Mouse (Mus musculus) bone marrow, adult 2 months (tissue): Measurements from ENCODE around the gene 2410002F23Rik.

Source experiments
- CTCF ChIP-seq: fragments of 200-500 bp; IDR thresholded peaks from 2 replicates; pipeline ENCODE4 v1.5.1; 2011; ENCODE audit warnings: low read length, control low read depth; ENCODE audit not compliant: control insufficient read depth, insufficient read depth
- POLR2A ChIP-seq: fragments of 200-500 bp; IDR thresholded peaks from 2 replicates; pipeline ENCODE4 v1.6.1; 2011; ENCODE audit warnings: low read depth, mild to moderate bottlenecking, control low read depth, low read length, borderline replicate concordance; ENCODE audit not compliant: control insufficient read depth

DNA sequence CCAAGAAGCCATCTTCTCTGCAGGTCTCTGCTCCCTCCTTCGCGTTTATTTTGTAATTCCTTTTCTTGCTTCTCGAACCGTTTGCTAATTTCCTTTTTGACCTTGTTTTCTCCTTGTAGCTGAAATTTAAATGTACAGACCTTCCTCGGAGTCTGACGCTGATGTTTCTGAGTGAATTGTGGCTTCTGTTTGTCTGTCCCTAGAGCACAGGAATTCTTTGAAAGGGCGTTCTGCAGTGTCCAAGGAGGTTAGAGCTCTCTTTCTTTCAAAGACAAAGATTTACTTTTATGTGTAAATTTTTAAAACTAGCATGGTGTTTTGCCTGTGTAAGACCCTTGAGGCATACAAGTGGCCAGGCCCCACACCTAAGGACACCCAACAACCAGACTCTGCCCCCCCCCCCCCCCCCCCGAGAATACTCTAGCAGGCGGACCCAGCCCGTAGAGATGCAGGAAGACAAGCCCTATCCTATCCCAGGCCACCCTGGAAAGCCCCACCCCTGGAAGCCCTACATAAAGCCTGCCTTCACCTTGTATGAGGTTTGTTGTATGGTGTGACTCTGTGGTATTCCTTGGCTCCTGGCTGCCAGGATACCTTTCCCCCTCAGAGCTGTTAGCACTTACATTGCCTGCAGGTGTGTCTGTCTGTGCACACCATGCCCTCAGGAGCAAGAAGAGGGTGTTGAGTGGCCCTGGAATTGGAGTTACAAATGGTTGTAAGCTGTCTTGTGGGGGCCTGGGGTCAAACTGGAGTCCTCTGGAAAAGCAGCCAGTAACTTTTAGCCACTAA is 30.1 kb downstream of the 2410002F23Rik start:
- TF ChIP-seq CTCF: no peak
- no peak for TF ChIP-seq POLR2A
